Mouse (Mus musculus): ENCODE results near the gene Rfc4.

The Rfc4 gene

DNA sequence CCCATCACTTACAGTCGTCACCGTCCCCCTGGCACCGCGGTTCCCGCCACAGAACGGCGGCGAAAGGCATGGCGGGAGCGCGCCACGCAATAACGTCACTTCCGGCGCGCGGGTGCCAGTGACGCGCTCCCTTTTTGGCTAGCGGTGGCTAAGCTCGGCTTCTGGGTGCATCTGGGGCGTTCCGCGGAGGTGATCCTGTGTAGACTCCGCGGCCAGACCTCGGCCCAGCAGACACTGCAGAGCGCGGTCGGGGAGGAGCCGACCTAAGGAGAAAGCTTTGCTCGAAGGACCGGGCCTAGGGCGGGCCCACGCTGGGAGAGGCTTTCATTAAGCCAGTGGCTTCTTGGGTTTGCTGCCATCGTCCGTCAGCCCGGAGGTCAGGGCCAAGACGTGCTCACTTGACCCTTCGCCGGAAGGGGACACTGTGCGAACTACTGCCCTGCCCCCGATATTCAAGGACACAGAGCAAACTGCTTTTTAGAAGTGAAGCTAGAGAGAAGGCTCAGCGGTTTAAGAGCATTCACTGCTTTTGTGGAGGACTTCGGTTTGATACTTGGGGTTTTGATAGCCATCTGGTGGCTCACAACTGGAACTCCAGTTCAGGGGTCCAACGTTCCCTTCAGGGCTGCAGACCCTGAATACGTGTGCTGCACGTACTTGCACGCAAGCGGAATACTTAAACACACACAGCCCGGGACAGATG lies at the start of gene Rfc4:
Gene Rfc4 (minus strand): TSS at position 65 of the 703 bp plus-strand sequence.
- DNase-seq (ENCODE audit: extremely low read depth, low read depth) = no peak

GRCm38 (mm10) chr16:23175956-23176355 lies 48.4 kb upstream of the Rfc4 start:
- no peak for DNase-seq (ENCODE audit: extremely low read depth, low read depth)

DNA sequence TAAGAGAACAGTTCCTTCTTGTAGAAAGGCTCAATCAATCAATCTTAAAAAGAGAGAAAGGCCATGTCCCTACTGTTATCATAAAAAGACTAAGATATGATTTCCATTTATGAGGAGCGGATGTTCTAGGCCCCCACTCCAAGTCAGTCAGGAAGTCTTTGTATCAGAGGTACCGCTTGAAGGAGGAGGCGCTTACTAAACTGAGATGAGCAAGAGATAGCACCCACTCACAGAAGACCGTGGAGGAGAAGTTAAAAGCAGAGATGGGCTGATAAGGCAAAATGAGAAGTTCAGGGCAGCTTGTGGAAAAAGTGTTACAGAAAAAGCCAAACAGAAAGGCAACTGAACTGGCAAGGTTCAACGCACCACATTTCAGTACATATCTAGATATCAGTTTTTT lies 47.3 kb upstream of the Rfc4 start:
- no peak for DNase-seq (ENCODE audit: extremely low read depth, low read depth)

GRCm38 (mm10) chr16:23173904-23174303 lies 46.4 kb upstream of the Rfc4 start:
- no peak for DNase-seq (ENCODE audit: extremely low read depth, low read depth)

DNA sequence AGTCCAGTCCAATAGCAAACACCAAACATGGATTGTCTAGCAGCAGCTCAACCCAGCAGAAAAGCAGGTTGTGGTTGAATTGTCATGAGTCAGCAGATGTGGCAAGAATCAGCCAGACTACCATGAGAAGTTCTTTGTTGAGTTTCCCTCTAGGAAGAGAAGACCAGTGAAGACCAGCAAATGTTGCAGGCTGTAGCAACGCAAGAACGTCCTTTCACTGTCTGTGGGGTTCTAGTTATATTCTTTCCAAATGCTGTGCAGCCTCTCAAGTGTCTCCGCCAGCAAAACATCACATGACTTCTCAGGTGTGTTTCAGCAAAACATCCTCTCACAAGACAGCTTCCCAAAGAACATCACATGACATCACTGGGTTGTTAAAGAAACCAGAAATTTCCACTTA lies 43.3 kb upstream of the Rfc4 start:
- no peak for DNase-seq (ENCODE audit: extremely low read depth, low read depth)

GRCm38 (mm10) chr16:23167079-23167478 lies 39.5 kb upstream of the Rfc4 start:
- no peak for DNase-seq (ENCODE audit: extremely low read depth, low read depth)

GRCm38 (mm10) chr16:23166646-23167045 lies 39.1 kb upstream of the Rfc4 start:
- no peak for DNase-seq (ENCODE audit: extremely low read depth, low read depth)

GRCm38 (mm10) chr16:23165441-23165840 lies 37.9 kb upstream of the Rfc4 start:
- no peak for DNase-seq (ENCODE audit: extremely low read depth, low read depth)

DNA sequence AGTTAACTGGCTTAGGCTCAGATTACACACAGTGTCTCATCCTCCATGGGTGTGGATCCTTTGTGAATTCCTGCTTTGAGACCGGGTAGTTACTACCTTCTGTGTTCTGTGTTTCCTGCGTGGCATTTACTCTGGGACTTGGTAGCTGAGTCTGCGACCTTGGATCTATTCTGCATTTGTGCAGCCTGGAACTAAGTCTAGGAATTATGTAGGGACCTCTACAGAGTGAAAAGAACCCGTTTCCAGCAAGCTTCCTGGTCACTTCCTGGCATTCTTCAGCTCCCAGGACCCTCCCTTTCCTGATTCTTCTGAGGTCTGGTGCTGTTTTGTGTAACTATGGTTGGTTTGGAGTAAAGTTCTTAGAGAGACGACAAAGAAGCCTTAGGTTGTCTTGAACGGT lies 36.9 kb upstream of the Rfc4 start:
- no peak for DNase-seq (ENCODE audit: extremely low read depth, low read depth)

DNA sequence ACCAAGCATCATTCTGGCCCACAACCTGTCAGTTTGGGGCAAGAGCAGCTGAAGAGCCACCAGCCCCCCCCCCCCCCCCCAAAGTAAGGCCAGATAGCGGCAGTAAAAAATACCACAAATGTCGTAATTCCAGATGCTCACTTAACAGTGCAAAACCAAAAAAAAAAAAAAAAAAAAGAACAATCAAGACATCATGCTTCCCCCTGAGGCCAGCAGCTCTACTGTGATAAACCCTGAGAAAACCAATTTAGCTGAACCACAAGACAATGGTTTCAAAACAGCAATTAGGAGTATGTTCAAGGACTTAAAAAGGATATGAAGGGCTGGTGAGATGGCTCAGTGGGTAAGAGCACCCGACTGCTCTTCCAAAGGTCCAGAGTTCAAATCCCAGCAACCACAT lies 34.6 kb upstream of the Rfc4 start:
- no peak for DNase-seq (ENCODE audit: extremely low read depth, low read depth)

DNA sequence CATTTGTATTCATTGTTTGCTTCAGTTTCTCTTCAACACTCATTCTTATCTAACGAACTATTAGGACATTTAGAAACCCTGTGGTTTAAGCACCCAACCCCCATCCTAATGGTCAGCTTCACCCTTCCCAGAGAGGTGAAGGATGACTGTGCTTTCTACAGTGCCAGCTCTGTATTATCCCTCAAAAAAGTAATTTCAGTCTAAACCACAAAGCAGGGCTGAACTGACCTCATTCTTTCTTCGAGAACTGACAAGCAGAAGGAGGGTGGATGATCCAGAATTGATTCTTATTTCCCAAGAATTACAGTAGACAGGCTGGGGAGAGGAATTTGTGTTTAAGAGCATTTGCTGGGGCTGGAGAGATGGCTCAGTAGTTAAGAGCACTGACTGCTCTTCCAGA lies 32.2 kb upstream of the Rfc4 start:
- DNase-seq (ENCODE audit: extremely low read depth, low read depth) = no peak

- no peak for DNase-seq (ENCODE audit: extremely low read depth, low read depth)
These were observed 31.4 kb upstream of the Rfc4 start for GRCm38 (mm10) chr16:23158957-23159356.

GRCm38 (mm10) chr16:23158292-23158691 lies 30.8 kb upstream of the Rfc4 start:
- no peak for DNase-seq (ENCODE audit: extremely low read depth, low read depth)

GRCm38 (mm10) chr16:23157013-23157412 lies 29.5 kb upstream of the Rfc4 start:
- DNase-seq (ENCODE audit: extremely low read depth, low read depth) = no peak

- DNase-seq (ENCODE audit: extremely low read depth, low read depth) = no peak
These were observed 26.7 kb upstream of the Rfc4 start for GRCm38 (mm10) chr16:23154261-23154660.

DNA sequence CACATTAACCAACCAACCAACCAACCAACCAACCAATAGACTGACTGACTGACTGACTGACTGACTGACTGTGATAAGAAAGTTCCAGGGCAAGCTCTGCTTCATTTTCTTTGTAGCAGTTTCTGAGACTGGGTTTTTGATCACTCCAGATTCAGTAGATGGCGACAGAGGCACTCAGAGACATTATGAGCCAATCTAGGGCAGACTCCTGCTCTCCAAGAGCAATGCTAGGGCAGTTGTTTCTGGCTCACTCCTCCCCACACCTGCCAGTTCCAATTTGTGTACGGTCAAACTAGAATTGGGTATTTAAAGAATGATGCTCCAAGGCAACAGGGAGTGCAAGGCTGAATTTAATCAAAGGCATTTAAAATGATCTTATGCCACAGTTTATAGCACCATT lies 23.9 kb upstream of the Rfc4 start:
- no peak for DNase-seq (ENCODE audit: extremely low read depth, low read depth)

GRCm38 (mm10) chr16:23149396-23149795 lies 21.9 kb upstream of the Rfc4 start:
- no peak for DNase-seq (ENCODE audit: extremely low read depth, low read depth)

DNA sequence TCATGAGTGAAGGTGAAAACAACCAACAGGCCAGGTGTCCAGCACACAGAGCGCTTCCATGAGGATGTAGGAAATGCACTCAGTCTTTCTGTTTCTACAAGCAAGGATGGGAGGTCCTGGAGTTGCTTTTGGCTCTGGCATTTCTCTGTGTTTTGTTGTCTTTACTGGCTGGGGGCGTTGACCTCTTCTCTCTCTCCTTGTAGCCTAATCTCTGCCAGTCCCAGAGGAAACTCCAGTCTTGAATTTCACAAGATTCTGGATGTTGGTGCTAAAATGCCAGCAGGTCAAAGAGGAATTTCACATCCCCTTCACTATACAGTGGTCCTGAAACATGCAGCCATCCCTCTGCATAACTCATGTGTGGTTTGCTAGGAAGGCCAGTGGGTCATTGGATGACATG lies 21.4 kb upstream of the Rfc4 start:
- DNase-seq (ENCODE audit: extremely low read depth, low read depth) = no peak

DNA sequence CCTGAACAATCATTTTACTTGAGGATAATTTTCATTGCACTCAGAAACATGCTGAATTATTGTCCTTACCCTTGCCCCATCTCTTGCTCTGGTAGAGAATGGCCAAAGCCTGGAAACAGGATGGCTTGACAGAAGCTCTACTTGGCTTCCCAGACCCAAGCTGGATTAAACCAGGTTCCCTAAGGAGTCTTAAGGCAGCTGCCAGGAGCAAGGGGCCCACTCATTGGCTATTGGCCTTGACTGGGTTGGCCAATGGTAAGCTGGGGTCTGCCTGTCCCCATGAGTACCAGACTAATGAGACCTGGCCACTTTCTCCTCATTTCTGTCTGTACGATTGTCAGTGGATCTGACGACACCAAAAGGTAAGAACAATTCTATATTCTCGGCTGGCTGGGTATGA lies 18.7 kb upstream of the Rfc4 start, which contains the start of gene Adipoq:
Gene Adipoq (plus strand): TSS at position 257 of the 400 bp plus-strand sequence.
- DNase-seq (ENCODE audit: extremely low read depth, low read depth) = no peak

DNA sequence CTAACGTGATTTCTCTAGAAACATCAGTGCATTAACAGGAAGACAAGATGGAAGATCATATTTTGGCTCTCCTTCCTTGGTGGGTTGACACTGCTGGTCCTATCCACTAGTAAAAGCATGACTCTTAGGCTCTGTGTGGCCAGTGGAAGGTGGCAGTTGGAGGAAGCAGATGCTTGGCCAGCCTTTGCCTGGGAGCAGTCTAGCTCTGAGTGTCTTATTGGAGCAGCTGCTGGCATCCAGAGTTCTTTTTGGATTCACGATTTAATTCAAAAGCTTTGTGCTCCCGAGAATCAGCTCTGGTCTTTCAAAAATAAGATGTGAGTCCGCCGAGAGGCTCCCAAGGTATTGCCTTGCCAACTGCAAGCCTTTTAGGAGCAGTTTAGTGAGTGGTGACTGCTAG lies 17.7 kb upstream of the Rfc4 start:
- DNase-seq (ENCODE audit: extremely low read depth, low read depth) = no peak

- DNase-seq (ENCODE audit: extremely low read depth, low read depth) = no peak
These were observed 16.8 kb upstream of the Rfc4 start for GRCm38 (mm10) chr16:23144326-23144725.

DNA sequence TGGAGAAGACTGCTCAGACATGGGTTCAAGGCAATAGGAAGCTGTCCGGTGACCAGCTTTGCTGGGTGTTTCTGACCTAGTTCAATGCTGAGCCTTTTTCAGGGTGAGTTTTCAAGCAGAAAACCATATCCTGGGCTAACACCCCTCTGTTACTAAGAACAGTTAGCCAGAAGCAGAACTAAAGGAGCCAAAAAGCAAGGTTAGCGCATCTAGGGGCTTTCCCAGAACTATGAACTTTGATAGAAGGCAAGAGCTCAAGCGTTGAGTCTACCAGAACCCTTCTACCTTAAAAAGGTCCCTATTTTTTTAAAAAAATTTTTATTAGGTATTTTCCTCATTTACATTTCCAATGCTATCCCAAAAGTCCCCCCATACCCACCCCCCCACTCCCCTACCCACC lies 13.4 kb upstream of the Rfc4 start:
- no peak for DNase-seq (ENCODE audit: extremely low read depth, low read depth)

DNA sequence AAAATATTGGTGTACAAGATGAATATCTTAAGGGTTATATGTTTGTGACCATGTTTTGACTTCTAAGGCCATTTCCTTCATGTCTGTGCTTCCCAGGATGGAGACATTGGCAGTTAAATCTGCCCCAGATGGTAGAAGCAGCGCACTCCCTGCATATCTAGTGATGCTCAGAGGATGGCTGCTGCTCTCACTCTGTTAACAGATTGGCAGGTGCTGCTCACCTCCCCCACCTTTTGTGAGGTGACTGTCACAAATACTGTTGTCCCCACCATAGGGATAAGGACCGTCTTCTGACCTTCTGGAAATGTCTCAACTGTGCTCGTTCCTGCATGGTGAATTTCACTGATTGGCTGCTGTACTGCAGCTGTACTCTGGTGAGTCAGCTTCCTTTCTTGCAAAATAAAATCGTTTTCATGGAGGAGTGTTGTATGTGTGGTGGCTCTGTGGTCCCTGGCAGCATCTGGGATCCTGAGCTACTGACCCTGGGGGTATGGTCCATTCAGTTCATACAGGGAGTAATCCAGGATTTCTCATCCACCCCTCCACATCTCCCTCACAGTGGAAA lies 9.0 kb upstream of the Rfc4 start:
- DNase-seq (ENCODE audit: extremely low read depth, low read depth) = no peak

Data from MEL-GATA-1-ER (cell line).